Mouse (Mus musculus) inflammation-experienced regulatory T-cells, adult 6 months (primary cell): ENCODE data around the gene Inhbc. TPM values are rescaled to one million over a fixed set of nuclear protein-coding genes. Genes with fewer than 3 reads are reported as not detected.
"Not testable (repeated sequence)": the region's sequence is repeated elsewhere in the genome, so short reads cannot be mapped to it uniquely, and the experiment has no call there.

ENCODE experiments used
- ATAC-seq: one replicate; pipeline ENCODE4 v1.8.0; 2017
- polyA plus RNA-seq, 3 experiments: library from polyadenylated mRNA; unstranded; fragments of 100-300 nt; shearing (Covaris generic); gene quantifications; one replicate each; pipeline ENCODE4 v1.2.1; 2017

Gene Inhbc
- polyA plus RNA-seq, 3 experiments from 2014 or later, result not detected

DNA sequence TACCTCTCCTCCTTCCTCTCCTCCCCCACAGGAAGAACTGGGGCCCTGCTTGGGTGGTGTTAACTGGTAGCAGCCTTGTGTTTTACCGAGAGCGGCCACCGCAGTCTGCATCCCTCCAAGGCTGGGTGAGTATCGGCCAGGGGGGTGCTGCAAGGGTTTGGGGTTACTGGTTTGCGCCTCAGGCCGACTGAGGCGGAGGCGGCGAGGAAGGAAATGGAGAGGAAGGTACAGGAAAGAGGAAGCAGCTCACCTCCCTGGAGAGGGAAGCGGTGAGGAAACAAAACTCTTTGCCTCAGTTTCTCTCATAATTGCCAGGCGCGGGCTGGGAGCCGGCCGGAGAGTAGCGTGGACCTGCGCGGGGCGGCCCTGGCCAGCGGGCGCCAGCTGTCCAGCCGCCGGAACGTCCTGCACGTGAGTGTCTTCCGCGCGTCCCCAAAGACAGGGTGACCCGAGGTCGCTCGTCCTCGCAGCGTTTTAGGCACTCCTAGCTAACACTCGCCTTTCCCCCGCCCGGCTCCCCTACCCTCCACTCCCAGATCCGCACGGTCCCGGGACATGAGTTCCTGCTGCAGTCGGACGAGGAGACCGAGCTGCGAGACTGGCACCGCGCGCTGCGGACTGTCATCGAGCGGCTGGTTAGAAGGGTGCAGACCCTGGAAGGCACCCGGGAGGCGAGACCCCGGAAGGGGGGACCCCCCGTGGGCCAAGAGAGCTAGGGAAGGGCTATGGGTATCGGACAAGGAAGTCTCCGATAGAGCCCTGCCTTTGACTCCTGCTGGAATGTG, 44.0 kb downstream of the Inhbc start:
- peak; percentile 11 for ATAC-seq

DNA sequence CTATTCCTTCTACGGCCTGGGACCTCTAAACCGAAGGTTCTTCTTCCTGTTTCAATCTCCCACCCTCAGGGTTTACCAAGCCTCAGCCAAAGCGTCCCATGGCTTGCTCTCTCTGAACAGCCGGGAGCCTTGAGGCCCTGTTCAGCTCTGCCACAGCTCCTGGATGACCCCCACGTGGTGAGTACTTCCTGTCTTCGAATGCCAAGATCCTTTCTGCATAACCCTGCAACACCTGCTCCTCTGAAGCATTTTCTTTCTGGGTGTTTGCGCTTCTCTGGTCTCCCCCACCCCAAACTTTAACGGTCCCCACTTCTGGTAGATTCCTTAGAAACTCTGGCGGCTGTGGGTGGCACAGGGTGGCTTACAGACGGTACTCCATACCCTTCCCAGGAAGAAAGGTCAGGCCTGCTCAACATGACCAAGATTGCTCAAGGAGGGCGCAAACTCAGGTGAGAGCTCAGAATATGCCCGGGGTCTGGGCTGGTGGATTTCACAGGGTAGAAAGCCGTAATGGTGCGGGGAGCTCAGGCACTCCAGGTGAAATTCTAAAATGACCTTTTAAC, 44.7 kb downstream of the Inhbc start:
- ATAC-seq, result peak; percentile 22

DNA sequence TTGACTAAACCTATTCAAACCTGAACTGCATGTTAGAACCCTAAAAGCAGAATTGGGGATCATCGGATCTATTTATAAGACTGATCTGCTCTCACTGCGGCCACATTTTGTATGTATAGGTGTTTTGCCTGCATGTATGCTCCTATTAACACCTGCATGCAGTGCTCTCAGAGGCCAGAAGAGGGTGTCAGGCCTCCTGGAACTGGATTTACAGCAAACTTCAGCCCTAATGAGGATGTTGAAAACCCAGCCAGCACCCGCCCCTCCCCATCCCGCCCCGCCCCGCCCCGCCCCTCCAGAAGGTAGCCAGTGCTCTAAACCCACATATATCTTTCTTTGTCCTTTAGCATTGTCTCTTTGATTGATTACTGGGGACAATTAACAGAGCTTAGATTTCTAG, 45.7 kb downstream of the Inhbc start:
- ATAC-seq, result peak; percentile 72

DNA sequence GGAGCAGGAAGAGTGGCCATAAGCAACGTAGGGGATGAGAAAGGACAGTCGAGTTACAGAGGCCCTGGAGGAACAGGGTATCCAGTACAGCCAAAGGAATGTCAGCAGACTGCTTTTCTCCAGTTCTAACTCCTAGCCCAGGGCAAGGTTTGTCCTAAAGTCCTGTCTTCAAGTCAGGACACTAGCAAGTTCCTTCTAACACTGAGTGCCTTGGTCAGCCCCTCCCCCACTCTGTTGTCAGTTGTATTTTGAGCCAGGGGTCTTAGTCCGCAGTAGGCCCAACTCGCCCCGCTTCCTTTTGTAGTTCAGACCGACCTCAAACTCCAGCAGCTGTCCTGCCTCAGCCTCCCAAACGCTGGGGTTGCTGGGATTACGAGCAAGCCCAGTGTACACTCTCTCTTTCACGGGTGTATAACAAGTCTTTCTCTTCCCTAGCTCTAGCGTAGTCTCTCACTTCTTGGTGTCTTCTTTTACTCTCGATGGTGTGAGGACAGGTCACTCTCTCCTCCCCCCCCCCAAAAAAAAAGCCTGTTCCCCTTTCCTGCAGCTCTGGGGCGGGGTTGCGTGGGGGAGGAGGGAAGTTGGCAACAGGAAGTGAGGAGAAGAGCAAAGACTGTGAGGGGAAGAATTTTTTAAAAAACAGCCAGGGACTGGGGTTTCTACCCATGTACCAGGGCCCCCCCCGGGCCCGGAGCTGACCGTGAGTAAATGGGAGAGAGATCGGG, 46.9 kb downstream of the Inhbc start:
- no peak for ATAC-seq

- no peak for ATAC-seq
These were observed 47.6 kb downstream of the Inhbc start for GRCm38 (mm10) chr10:127322669-127323068.

DNA sequence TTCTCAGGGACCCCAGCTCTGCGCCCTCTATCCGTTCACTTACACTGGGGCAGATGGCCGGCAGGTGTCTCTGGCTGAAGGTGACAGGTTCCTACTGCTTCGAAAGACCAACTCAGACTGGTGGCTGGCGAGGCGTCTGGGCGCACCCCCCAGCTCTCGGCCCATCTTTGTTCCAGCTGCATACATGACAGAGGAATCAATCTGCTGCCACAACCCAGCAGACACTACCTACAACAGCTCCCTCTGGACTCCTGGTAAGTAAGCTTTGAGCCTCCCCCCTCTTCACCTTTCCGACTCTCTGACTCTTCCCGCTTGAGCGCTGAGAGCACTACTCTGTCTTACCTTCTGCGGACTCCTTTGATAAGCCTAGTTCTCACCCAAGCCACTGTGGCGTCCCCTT, 48.1 kb downstream of the Inhbc start:
- no peak for ATAC-seq

DNA sequence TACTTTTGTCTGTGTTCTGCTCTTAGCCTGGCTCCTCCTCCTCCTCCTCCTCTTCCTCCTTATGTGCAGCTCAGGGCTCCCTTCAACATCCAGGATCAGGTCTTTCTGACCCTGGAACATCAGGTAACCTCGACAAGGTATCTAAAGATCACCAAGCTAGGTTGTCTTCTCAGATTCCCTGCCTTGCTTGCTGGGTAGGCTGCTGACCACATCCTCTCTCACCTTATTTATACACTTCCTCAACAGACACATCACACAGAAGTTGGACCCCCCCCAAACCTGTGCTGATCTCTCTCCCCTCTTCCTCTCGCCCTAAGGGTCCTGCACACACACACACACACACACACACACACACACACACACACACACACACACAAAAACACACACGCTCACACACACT, 48.6 kb downstream of the Inhbc start, which contains the start of gene Arhgap9:
Gene Arhgap9, plus strand, starts transcription at position 344 of the 400 bp plus-strand sequence.
- peak; percentile 74 for ATAC-seq

DNA sequence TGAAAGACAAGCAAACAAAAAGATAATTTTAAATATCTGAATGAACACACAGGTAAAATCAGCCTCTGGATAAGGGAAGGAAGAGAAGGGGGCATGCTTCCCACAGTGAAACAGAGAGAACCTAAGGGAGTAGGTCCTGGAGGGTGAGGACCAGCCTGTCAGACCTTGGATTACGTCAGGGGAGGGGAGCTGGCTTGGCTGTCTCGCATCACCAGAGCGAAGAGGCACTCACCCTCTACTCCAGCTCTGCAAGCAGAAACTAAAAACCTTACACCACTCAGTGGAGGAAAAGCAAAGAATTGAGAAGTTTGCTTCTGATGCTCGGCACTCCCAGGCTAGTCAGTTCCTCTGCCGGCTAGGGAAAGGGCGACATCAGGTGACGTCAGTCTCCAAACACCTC, 50.3 kb downstream of the Inhbc start:
- ATAC-seq, result no peak

- ATAC-seq, result no peak
These were observed 52.2 kb downstream of the Inhbc start for GRCm38 (mm10) chr10:127318009-127318408.

- ATAC-seq, result no peak
These were observed 53.0 kb downstream of the Inhbc start for GRCm38 (mm10) chr10:127317277-127317676.

- ATAC-seq, result not testable (repeated sequence)
These were observed 55.3 kb downstream of the Inhbc start for GRCm38 (mm10) chr10:127314950-127315349.

DNA sequence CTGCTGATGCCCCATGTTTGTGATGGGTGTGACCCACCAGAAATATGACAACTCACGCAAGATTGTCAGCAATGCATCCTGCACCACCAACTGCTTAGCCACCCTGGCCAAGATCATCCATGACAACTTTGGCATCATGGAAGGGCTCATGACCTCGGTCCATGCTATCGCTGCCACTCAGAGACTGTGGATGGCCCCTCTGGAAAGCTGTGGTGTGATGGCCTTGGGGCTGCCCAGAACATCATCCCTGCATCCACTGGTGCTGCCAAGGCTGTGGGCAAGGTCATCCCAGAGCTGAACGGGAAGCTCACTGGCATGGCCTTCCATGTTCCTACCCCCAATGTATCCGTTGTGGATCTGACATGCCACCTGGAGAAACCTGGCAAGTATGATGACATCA, 56.7 kb downstream of the Inhbc start:
- ATAC-seq, result not testable (repeated sequence)

DNA sequence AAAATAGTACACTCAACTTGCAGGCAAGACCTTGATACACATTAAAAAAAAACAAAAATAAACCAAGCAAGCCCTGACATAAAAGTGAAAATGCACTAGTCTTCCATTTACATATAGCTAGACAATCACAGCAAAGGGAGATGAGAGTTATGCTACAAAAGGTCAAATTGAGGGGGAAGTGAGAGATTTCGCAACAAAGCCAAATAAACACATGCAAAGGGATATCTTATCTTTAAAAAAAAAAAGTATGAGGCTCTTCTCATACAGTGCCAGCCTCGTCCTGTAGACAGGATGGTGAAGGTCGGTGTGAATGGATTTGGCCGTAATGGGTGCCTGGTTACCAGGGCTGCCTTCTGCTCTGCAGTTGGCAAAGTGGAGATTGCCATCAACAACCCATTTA, 57.4 kb downstream of the Inhbc start:
- ATAC-seq, result no peak

DNA sequence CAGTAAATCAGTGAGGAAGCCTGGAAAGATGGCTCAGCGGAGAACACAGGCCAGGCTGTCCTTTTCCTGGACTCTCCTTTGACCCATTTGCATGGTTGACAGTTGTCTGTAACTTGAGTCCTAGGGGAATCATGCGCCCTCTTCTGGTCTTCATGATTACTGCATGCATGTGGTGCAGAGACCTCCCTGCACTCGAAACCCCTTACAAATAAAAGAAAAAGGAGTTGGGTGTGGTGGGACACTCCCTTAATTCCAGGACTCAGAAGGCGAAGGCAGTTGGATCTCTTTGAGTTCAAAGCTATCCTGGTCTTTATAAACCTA, 57.9 kb downstream of the Inhbc start:
- ATAC-seq, result peak; percentile 46

- ATAC-seq, result peak; percentile 95
These were observed 58.5 kb downstream of the Inhbc start, which contains the start of gene Mars for GRCm38 (mm10) chr10:127311476-127312355. Mars (minus strand) TSS chr10:127311786.

DNA sequence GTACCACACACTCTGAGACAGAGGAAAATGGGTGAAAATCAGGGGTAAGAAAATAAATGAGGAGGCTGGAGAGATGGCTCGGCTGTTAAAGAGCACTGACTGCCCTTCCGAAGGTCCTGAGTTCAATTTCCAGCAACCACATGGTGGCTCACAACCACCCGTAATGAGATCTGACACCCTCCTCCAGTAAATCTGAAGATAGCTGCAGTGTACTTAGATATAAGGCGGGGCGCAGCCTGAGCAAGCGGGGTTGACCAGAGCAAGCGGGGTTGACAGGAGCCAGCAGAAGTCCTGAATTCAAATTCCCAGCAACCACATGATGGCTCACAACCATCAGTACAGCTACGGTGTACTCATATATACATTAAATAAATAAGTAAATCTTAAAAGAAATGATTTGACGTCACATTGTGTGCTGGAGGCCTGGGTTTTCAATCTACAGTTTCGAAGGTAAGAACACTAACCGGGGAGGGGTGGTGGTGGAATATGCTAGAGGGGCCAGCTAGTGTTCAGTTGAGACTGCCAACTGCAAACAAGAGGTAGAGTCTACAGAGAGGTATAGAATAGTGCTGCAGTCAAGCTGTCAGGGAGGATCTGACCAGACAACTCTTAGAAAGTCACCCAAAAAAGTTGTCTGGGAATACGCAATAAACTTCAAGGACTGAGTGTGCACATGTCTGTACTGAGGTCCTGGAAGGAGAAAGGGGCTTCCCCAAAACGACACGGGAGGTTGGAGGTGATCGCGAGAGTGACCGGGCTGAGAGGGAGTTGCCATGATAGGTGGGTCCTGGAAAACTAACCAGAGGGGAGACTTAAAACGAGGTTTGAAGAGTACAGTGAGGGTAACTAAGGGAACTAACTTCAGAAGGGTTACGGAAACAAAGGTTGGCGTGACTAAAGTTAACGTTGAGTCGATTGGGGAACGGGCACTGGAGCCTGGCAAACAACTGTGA, 59.4 kb downstream of the Inhbc start:
- peak; percentile 7 for ATAC-seq

- ATAC-seq, result not testable (repeated sequence)
These were observed 61.1 kb downstream of the Inhbc start for GRCm38 (mm10) chr10:127309167-127309566.
